Mouse (Mus musculus) kidney, adult 11 months (tissue): ENCODE results near the gene Tagln2.
A peak's percentile ranks its signal among the peaks of the same experiment; 100 is the strongest.

Source experiments
- DNase-seq: peaks from one replicate; pipeline ENCODE4 v3.0.0; 2022

The Tagln2 gene

DNA sequence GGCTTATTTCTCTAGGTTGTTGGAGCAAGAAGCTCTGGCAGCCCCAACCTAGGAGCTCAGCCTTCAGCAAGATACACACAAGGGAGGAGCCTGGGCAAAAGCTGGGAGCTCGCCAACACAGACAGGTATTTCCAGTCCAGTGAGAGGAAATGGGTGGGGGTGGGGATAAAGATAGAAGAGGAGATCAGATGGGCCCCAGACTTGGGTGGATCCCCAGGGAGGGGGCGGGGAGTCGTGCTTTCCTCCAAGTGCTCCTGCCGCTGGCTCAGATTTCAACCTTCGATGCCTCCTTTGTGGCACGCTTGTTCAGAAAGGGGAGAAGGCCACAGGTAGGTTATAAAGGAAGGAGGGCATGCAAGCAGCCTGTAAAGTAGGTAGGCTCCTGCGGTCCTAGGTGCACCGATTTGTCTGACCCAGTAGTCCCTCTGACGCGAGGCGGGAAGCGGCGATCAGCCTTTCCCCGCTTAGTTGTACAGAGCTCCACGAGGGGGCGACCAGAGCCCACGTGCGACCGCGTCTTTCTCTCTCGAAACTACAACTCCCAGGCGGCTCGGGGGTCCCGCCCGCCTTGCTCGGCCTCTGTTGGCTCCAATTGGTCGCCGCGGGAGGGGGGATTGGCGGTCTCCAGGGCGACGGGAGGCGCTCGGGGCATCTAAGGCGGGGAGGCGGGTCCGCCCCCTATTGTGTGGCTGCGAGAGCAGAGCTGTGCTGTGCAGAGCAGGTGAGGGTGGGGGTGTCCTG is 18.1 kb upstream of the Tagln2 start, which contains the start of gene Igsf9:
Gene Igsf9 (plus strand): TSS at position 249 of the 741 bp plus-strand sequence.
- peak; percentile 89 for DNase-seq

DNA sequence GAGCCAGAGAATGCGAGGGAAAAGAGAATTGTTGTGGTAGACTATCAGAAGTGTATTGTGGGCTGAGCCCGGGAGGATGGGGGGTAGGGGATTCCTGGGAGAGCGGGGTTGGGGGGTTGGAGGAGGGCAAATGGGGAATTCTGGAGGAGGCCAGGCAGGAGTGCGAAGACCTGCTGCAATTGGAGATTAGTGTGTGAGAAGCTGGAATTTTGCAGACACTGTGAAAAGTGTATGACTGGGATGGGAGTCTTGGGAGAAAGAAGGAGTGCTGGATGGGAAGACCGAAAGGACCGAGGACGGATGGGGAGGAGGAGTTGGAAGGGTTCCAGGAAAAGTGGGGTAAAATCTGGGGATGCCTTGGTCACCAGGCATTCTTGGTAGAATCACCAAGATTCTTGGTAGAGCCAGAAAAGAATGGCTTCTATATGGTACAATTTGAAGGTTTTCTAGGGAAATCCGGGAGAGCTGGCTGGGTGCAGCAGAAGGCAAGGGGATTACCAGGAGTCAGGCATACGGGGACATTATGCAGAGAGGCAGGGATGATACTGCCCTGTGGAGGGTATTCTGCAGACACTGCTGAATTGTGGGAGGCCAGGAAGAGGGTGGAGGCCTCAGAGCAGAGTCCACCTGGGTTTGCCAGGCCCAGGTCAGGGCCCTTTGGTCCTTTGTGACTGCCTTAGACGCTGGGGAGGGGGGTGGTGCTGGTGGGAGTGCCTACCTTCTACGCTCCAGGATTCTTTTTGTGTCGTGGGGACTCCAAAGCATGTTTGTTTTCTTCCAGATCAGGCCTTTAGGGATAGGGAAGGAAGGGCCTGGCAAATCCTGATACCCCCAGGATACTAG is 17.1 kb upstream of the Tagln2 start:
- DNase-seq, result peak; percentile 68

- no peak for DNase-seq
Measured at GRCm38 (mm10) chr1:172483361-172483660, 16.5 kb upstream of the Tagln2 start.

GRCm38 (mm10) chr1:172484236-172484635 is 15.6 kb upstream of the Tagln2 start:
- no peak for DNase-seq

- DNase-seq, result no peak
Measured at GRCm38 (mm10) chr1:172484671-172485070, 15.2 kb upstream of the Tagln2 start.

DNA sequence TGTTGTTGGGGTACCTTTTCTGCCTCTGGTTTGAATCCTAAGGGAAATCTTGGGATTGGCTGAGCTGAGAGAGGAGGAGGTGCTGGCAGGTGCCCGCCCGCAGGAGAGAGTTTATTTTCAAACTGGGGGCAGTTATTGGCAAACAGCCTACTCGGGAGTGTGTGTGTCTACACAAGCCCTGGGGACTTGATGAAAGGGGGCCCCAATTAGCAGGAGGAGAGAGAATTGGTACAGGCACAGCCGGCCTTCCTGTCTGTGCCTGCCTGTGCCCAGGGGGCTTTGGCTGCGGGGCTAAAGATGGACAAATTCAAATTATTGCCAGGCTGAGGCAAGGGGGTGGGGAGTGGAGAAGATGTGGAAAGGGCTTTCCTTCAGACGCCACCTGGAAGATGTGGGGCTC is 14.0 kb upstream of the Tagln2 start:
- no peak for DNase-seq

- no peak for DNase-seq
Measured at GRCm38 (mm10) chr1:172486236-172486635, 13.6 kb upstream of the Tagln2 start.

- no peak for DNase-seq
Measured at GRCm38 (mm10) chr1:172486651-172487050, 13.2 kb upstream of the Tagln2 start.

DNA sequence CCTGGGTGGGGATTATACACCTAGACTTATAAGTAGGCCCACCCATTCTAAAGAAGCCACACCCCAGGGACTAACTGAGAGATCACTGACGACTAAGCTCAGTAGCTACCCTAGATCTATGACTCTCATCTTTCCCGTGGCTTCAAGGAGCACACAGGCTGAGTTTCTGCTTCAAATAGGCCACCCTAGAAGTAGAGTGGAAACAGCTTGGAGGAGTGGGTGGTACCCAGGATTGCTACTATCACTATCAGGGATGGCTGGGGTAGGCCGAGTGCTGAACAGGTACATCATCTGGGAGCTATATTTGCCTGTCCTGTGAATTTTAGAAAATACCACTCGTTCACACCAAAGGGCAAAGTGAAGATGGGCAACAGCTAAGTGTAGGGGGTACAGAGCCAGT is 12.0 kb upstream of the Tagln2 start:
- DNase-seq, result no peak

DNA sequence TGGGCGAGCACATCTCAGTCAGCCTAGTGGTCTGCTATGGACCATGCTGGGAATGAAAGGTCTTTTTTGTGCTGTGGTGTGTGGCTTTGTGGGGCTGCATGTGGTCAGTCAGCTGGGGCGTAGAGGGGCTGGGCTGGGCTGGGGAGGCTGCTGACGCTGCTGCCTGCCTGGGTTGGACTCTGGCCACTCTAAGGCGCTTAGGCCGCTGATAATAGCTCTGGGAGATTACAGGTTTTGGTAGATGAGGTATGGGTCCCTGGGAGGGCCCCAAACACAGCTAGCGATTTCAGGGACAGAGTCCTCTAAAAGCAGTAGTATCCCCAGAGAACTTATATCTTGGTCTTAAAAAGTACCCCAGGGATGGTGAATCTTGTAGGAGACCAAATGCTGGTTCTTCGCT is 11.0 kb upstream of the Tagln2 start:
- DNase-seq, result no peak

DNA sequence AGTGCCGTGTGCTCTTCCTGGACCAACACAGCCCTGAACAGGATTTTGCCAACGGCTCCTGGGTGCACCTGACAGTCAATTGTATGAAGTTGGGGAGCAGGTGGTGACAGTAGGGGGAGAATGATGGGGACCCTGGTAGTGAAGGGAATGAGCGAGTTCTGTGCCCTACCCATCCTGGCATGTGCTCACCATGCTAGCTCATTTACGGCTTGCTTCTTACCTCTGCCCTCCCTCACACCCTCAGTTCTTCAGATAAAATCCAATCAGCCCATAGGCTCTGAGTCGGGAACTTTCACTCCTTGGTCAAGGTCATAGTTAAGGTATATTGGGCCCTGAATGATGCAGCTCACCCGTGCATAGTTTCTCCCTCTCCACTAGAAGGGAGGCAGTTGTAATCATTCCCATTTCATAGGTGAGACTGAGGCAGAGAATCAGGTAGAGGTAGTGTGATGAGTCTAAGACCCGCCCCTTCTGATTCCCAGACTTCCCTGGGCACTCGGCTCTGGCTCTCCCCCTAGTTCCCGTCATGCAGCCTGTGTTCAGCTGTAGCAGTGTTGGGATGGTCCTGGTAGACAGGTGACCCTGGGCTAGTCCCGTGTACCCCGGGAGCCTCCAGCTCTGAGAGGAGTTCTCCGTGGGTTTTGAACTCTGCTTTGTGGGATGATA is 10.1 kb upstream of the Tagln2 start:
- DNase-seq, result no peak

- peak; percentile 84 for DNase-seq
Measured at GRCm38 (mm10) chr1:172490261-172490661, 9.6 kb upstream of the Tagln2 start.

GRCm38 (mm10) chr1:172492047-172492446 is 7.8 kb upstream of the Tagln2 start:
- DNase-seq, result peak; percentile 57

DNA sequence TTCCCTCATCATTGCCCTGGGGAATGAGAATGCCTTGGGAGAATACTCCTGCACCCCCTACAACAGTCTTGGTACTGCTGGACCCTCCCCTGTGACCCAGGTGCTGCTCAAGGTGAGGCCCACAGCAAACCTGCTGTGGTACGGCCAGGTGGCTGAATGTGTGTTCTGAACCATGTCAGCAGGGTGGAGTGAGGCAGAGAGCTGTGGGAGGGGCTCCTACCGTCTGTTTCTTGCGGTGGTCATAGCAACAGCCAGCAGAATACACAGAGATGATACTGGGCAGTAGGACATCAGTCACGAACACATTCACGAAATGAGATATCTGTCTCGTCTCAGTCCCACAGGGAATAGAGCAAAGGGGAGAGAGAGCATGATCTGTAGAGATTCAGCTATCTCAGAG is 6.3 kb upstream of the Tagln2 start:
- no peak for DNase-seq

GRCm38 (mm10) chr1:172496030-172496429 is 3.8 kb upstream of the Tagln2 start:
- DNase-seq, result no peak

- no peak for DNase-seq
Measured at GRCm38 (mm10) chr1:172497428-172497827, 2.4 kb upstream of the Tagln2 start.

GRCm38 (mm10) chr1:172500451-172501370 is 864 bp downstream of the Tagln2 start:
- peak; percentile 84 for DNase-seq

DNA sequence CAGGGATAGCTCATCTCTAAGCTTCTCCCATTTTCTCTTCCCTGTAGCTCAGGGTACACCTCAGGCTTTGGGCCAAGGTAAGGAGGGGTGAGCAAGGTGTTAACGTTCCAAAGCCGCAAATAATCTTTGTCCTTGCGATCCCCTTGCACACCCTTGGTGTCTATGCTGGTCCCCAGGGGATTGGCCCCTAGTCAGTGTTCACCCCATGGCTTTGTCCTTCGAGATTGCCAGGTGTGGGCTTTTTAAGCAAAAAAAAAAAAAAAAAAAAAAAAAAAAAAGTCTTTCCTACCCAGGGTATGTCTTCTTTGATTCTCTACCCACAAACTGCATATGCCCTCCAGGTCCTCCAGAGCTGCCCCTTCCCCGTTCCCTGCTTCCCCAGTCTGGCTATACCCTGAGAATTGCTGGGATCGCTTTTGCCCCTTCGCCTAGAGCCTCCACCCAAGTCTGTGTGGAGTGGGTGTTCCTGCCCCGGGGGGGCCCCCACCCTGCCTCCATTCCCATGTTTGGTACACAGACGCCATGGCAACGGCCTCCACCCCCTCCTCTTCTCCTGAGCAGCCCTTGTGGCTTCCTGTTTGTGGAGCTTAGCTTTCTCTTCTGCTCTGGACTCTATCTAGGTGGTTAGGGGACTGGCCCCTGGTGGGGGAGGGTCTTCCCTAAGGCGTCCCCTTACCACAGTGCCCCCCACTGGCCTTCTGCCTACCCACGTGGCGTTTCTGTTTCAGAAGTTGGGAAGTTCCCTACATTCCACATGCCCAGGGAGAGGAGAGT is 1.7 kb downstream of the Tagln2 start:
- DNase-seq, result peak; percentile 67

DNA sequence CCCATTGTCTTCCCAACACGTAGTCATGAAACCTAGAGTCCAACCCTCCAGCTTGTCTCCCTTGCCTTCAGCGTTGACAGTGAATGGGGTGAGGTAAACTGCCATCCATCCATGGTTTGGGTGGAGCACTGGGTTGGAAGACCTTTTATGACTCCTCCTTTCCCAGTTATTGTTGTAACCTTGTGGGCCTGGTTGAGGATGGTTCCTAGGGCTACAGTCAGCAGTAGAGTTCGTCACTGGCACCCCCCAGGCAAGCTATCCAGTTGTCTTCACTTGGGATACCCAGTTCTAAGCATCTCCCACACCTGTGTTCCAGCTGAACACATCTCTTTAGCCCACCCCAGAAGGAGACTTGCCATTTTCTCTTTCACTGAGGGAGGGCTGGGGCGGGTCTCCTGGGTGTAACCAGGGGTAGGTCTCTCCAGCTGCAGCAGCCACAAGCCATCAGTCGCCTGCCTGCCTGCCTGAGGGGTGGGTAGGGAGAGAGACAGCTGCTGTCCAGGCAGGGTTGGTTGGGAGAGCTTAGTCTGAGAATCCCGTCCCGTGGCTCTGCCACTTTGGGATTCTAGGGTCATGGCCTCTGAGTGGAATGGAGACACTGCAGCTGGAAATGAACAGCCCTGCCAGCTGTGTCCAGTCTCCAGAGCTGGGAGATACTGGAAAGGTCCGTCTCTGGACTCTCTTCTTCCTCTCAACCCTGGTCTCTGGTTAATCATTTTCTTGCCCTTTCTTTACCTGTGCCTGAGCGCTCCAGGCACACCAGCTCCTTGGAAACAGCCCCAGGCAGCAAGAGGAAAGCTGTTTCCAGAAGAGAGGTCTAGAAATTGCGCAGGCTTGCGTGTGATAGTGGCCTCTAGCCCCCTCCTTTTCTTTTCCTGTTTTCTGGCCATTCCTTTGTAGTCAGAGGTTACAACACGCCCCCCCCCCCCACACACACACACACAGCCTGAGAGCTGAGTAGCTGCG is 2.6 kb downstream of the Tagln2 start:
- peak; percentile 69 for DNase-seq
